ENCODE assay signal across 20 mouse cellular contexts in the genomic region with DNA sequence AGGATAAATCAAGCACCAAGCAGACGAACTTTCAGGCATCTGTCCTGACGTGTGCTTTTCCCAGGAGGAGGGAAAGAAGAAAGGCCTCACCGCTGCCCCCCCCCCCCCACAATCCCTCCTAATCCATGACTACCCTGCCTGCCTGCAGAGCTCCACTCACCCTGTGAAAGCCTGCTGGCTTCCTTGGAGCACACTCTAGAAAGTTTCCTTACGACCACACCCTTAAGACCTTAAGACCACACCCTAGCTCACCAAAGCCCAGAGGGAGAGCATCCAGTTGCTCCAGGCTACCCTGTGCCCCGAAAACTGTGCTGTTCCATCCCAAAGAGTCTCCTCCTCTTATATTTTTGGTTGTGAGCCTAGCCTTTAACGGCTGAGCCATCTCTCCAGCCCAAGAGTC.
DNase-seq lines count a peak whose midpoint lies in the region; ATAC-seq lines count a peak whose summit lies in the region.
"Had no signal": no experiment of that assay in that cellular context is flagged by ENCODE, and none has a peak within 500 bp of the region (broad histone marks: within the 10 kb centered on the region; RNA-seq: fewer than 3 reads in every experiment).

No protein-coding gene starts in this region.

- no peak overlapping the region for H3K9ac ChIP-seq in hindbrain, embryonic 13.5 days

- DNase-seq in ES-CJ7 (ENCODE audit: low read depth, low spot score) = peak; percentile 56
- DNase-seq in R1 (ENCODE audit: low read depth, low spot score) = peak; percentile 57
- no peak for DNase-seq in limb, embryonic 10.5 days (ENCODE audit: low spot score)
- DNase-seq: adrenal gland, adult 2 months; adrenal gland, adult 8-10 months; adrenal gland, postnatal 10 days; adrenal gland, postnatal 14 days; adrenal gland, postnatal 25 days; adrenal gland, postnatal 36 days; B cell, adult 2 months; cerebellum, adult 11 months; cerebellum, adult 11-12 months; cerebellum, adult 18-20 months; cerebellum, adult 2 months; cerebellum, adult 8-10 months had no signal

- H3K4me2 ChIP-seq in hindbrain, embryonic 13.5 days = no peak overlapping the region

- H3K27ac ChIP-seq in hindbrain, embryonic 13.5 days = no peak overlapping the region
- H3K27ac ChIP-seq in limb, embryonic 10.5 days = no peak overlapping the region

- H3K36me3 ChIP-seq in hindbrain, embryonic 13.5 days = no peaks in the 10 kb centered on the region
- H3K36me3 ChIP-seq in limb, embryonic 10.5 days = no peaks in the 10 kb centered on the region
- H3K36me3 ChIP-seq: G1E had no signal

- no peak overlapping the region for H3K4me3 ChIP-seq in hindbrain, embryonic 13.5 days
- no peak overlapping the region for H3K4me3 ChIP-seq in limb, embryonic 10.5 days

- no peaks in the 10 kb centered on the region for H3K9me3 ChIP-seq in hindbrain, embryonic 13.5 days
- no peaks in the 10 kb centered on the region for H3K9me3 ChIP-seq in limb, embryonic 10.5 days (replicated peaks)

- H3K27me3 ChIP-seq in hindbrain, embryonic 13.5 days = peaks cover 14% of the 10 kb centered on the region; the same call in 1 of the 2 replicates
- no peaks in the 10 kb centered on the region for H3K27me3 ChIP-seq in limb, embryonic 10.5 days (ENCODE audit: low read depth, poor library complexity, severe bottlenecking)
- H3K27me3 ChIP-seq: Patski had no signal

- WGBS in hindbrain, embryonic 13.5 days = 73% methylated on average over 6 of the region's 6 CpGs
- WGBS in limb, embryonic 10.5 days = 77% methylated on average over 6 of the region's 6 CpGs

- H3K4me1 ChIP-seq in hindbrain, embryonic 13.5 days (replicated peaks) = peaks cover 36% of the 10 kb centered on the region
- peaks cover 34% of the 10 kb centered on the region for H3K4me1 ChIP-seq in limb, embryonic 10.5 days

- ATAC-seq in hindbrain, embryonic 13.5 days (ENCODE audit: low FRiP score) = no peak
- ATAC-seq: activated CD4-positive, CD25-positive, alpha-beta regulatory T cell, adult 4 months; CD4-positive, CD25-positive, alpha-beta regulatory T cell, adult 4 months; Patski had no signal
